Mouse (Mus musculus) liver, embryonic 15.5 days (tissue): ENCODE measurements around the gene Pitpnm1. TPM values are rescaled to one million over a fixed set of nuclear protein-coding genes. Genes with fewer than 3 reads are reported as not detected.

ENCODE experiments used
- ATAC-seq: fragments of 200-750 bp; cut with Nextera tagmentation; 2 replicates; pipeline ENCODE4 v1.8.0; 2017; ENCODE audit warnings: moderate number of reproducible peaks, mild to moderate bottlenecking, moderate library complexity; ENCODE audit not compliant: insufficient read depth
- H3K27ac ChIP-seq: fragments of 300-500 bp; sonication (generic); replicated peaks from 2 replicates; pipeline ENCODE4 v1.5.1; 2015; ENCODE audit warnings: mild to moderate bottlenecking, inconsistent platforms
- H3K27me3 ChIP-seq: fragments of 300-500 bp; sonication (generic); 2 replicates; pipeline ENCODE4 v1.6.1; 2015; ENCODE audit warnings: mild to moderate bottlenecking, inconsistent platforms
- H3K36me3 ChIP-seq: fragments of 300-500 bp; sonication (generic); replicated peaks from 2 replicates; pipeline ENCODE4 v1.6.1; 2015; ENCODE audit warnings: moderate library complexity, mild to moderate bottlenecking, inconsistent platforms
- H3K4me1 ChIP-seq: fragments of 300-500 bp; sonication (generic); replicated peaks from 2 replicates; pipeline ENCODE4 v1.6.1; 2015; ENCODE audit warnings: inconsistent platforms
- H3K4me2 ChIP-seq: fragments of 300-500 bp; sonication (generic); 2 replicates; pipeline ENCODE4 v1.6.1; 2015; ENCODE audit warnings: moderate library complexity, mild to moderate bottlenecking, inconsistent platforms
- H3K4me3 ChIP-seq: fragments of 300-500 bp; sonication (generic); replicated peaks from 2 replicates; pipeline ENCODE4 v1.5.1; 2015; ENCODE audit warnings: mild to moderate bottlenecking, inconsistent platforms
- H3K9ac ChIP-seq: fragments of 300-500 bp; sonication (generic); 2 replicates; pipeline ENCODE4 v1.6.1; 2015; ENCODE audit warnings: moderate library complexity, mild to moderate bottlenecking, inconsistent platforms
- H3K9me3 ChIP-seq: fragments of 300-500 bp; sonication (generic); replicated peaks from 2 replicates; pipeline ENCODE4 v1.6.1; 2016; ENCODE audit warnings: inconsistent platforms
- WGBS: fragments of 180-500 bp; shearing (Covaris S2); methylation state at CpG from one replicate; pipeline ENCODE4 v1.1.7; 2015; ENCODE audit warnings: mixed read lengths; ENCODE audit not compliant: insufficient replicate concordance; 5-methylcytosine and 5-hydroxymethylcytosine counted together
- polyA plus RNA-seq: library from polyadenylated mRNA; unstranded; fragments of >200 nt; fragmentation: Nextera tagmentation; extraction: Ambion mirVana; gene quantifications from 2 replicates; pipeline ENCODE4 v1.2.1, GENCODE M21; 2015

Gene Pitpnm1
- polyA plus RNA-seq, 1 experiment from 2014 or later: 6.0 TPM

- 81% methylated on average over 12 of the region's 12 CpGs for WGBS
- Histone ChIP-seq H3K4me3 (no peak overlapping the region), H3K9me3 (no peaks in the 10 kb centered on the region), H3K36me3 (peaks cover 81% of the 10 kb centered on the region), H3K27me3 (no peaks in the 10 kb centered on the region), H3K27ac (no peak overlapping the region), H3K4me1 (peaks cover 37% of the 10 kb centered on the region), H3K9ac (no peak overlapping the region), H3K4me2 (no peak overlapping the region)
- no peak for ATAC-seq
These were observed 57.0 kb downstream of the Pitpnm1 start for GRCm38 (mm10) chr19:4156771-4157170.

- Histone ChIP-seq H3K9me3 (no peaks in the 10 kb centered on the region), H3K36me3 (peaks cover 63% of the 10 kb centered on the region), H3K9ac (no peak overlapping the region), H3K4me1 (peaks cover 46% of the 10 kb centered on the region), H3K27me3 (no peaks in the 10 kb centered on the region), H3K27ac (no peak overlapping the region), H3K4me2 (no peak overlapping the region), H3K4me3 (no peak overlapping the region)
- 91% methylated on average over 8 of the region's 8 CpGs for WGBS
- ATAC-seq: no peak
These were observed 59.3 kb downstream of the Pitpnm1 start for GRCm38 (mm10) chr19:4159049-4159448.

- peak within 1 kb of the TSS; percentile 74 for H3K27ac ChIP-seq
- H3K9ac ChIP-seq: peak within 1 kb of the TSS; percentile 74
- 6% methylated on average over 42 of the region's 42 CpGs for WGBS
- peak within 1 kb of the TSS; percentile 76 for H3K4me3 ChIP-seq
- peaks cover 51% of the 10 kb centered on the region for H3K4me1 ChIP-seq
- peak within 1 kb of the TSS; percentile 83 for H3K4me2 ChIP-seq
- H3K36me3 ChIP-seq: peaks cover 37% of the 10 kb centered on the region
- peak; percentile 77 for ATAC-seq
- no peaks in the 10 kb centered on the region for H3K27me3 ChIP-seq
- no peaks in the 10 kb centered on the region for H3K9me3 ChIP-seq
These were observed 63.1 kb downstream of the Pitpnm1 start, which contains the start of gene Rps6kb2 for GRCm38 (mm10) chr19:4162646-4163542. Gene Rps6kb2, minus strand, starts transcription at chr19:4163354.

GRCm38 (mm10) chr19:4163543-4163887, 63.7 kb downstream of the Pitpnm1 start:
- H3K9ac ChIP-seq: peak overlapping the region; percentile 74
- peak overlapping the region; percentile 76 for H3K4me3 ChIP-seq
- H3K36me3 ChIP-seq: peaks cover 31% of the 10 kb centered on the region
- peaks cover 54% of the 10 kb centered on the region for H3K4me1 ChIP-seq
- ATAC-seq: 0 out of 2 replicates have a peak, but pooled peaks have one; percentile 8
- 30% methylated on average over 4 of the region's 4 CpGs for WGBS
- peak overlapping the region; percentile 83 for H3K4me2 ChIP-seq
- no peaks in the 10 kb centered on the region for H3K27me3 ChIP-seq
- no peaks in the 10 kb centered on the region for H3K9me3 ChIP-seq
- H3K27ac ChIP-seq: peak overlapping the region; percentile 74

Other genes starting within 250 kb of the Pitpnm1 start
- 20.1 and 24.8 TPM in 2 replicates for gene Chka, start 248.2 kb upstream of the Pitpnm1 start, polyA plus RNA-seq
- 29.5 and 38.6 TPM in 2 replicates for gene Tcirg1, start 192.9 kb upstream of the Pitpnm1 start, polyA plus RNA-seq
- 168 and 173 TPM in 2 replicates for gene Ndufs8, start 187.2 kb upstream of the Pitpnm1 start, polyA plus RNA-seq
- gene Aldh3b1, start 170.2 kb upstream of the Pitpnm1 start, polyA plus RNA-seq: 8.7 and 9.4 TPM in 2 replicates
- gene Unc93b1, start 164.8 kb upstream of the Pitpnm1 start, polyA plus RNA-seq: 32.2 and 36.8 TPM in 2 replicates
- gene Aldh3b3, start 141.4 kb upstream of the Pitpnm1 start, polyA plus RNA-seq: 0.03 TPM in 1 of 2 replicates, not detected in the other
- gene Aldh3b2, start 127.7 kb upstream of the Pitpnm1 start, polyA plus RNA-seq: 0.18 and 0.32 TPM in 2 replicates
- gene Acy3, start 113.4 kb upstream of the Pitpnm1 start, polyA plus RNA-seq: 10.8 and 11.1 TPM in 2 replicates
- gene Tbx10, start 107.2 kb upstream of the Pitpnm1 start, polyA plus RNA-seq: 0.21 and 0.33 TPM in 2 replicates
- 13.3 and 13.8 TPM in 2 replicates for gene Nudt8, start 99.4 kb upstream of the Pitpnm1 start, polyA plus RNA-seq
- 0.45 and 0.48 TPM in 2 replicates for gene Gm49405, start 99.4 kb upstream of the Pitpnm1 start, polyA plus RNA-seq
- 0.38 and 0.78 TPM in 2 replicates for gene Doc2g, start 96.7 kb upstream of the Pitpnm1 start, polyA plus RNA-seq
- 152 and 163 TPM in 2 replicates for gene Ndufv1, start 87.2 kb upstream of the Pitpnm1 start, polyA plus RNA-seq
- 752 and 794 TPM in 2 replicates for gene Gstp1, start 62.0 kb upstream of the Pitpnm1 start, polyA plus RNA-seq
- 7.7 and 8.0 TPM in 2 replicates for gene Gstp2, start 54.0 kb upstream of the Pitpnm1 start, polyA plus RNA-seq
- 77.6 and 97.4 TPM in 2 replicates for gene Gstp3, start 40.4 kb upstream of the Pitpnm1 start, polyA plus RNA-seq
- 0.29 and 0.38 TPM in 2 replicates for gene Cabp2, start 18.4 kb upstream of the Pitpnm1 start, polyA plus RNA-seq
- 115 and 127 TPM in 2 replicates for gene Cdk2ap2, start 2.8 kb upstream of the Pitpnm1 start, polyA plus RNA-seq
- gene Aip, start 25.9 kb downstream of the Pitpnm1 start, polyA plus RNA-seq: 35.8 and 38.3 TPM in 2 replicates
- not detected in 2 replicates for gene Gpr152, start 39.8 kb downstream of the Pitpnm1 start, polyA plus RNA-seq
- 0.13 TPM in 2 replicates for gene Cabp4, start 44.0 kb downstream of the Pitpnm1 start, polyA plus RNA-seq
- gene Coro1b, start 48.6 kb downstream of the Pitpnm1 start, polyA plus RNA-seq: 71.8 and 77.5 TPM in 2 replicates
- 15.6 and 17.5 TPM in 2 replicates for gene Ptprcap, start 53.6 kb downstream of the Pitpnm1 start, polyA plus RNA-seq
- 32.8 and 34.2 TPM in 2 replicates for gene Rps6kb2, start 63.4 kb downstream of the Pitpnm1 start, polyA plus RNA-seq
- 0.64 and 0.76 TPM in 2 replicates for gene Carns1, start 75.5 kb downstream of the Pitpnm1 start, polyA plus RNA-seq
- gene Tbc1d10c, start 91.3 kb downstream of the Pitpnm1 start, polyA plus RNA-seq: 5.5 and 7.0 TPM in 2 replicates
- 414 and 425 TPM in 2 replicates for gene Ppp1ca, start 92.1 kb downstream of the Pitpnm1 start, polyA plus RNA-seq
- 15.6 and 16.5 TPM in 2 replicates for gene Rad9a, start 101.7 kb downstream of the Pitpnm1 start, polyA plus RNA-seq
- 0.38 and 0.56 TPM in 2 replicates for gene Clcf1, start 114.2 kb downstream of the Pitpnm1 start, polyA plus RNA-seq
- not detected in 2 replicates for gene AC109138.7, start 114.4 kb downstream of the Pitpnm1 start, polyA plus RNA-seq
- gene Pold4, start 131.9 kb downstream of the Pitpnm1 start, polyA plus RNA-seq: 13.1 and 15.0 TPM in 2 replicates
- 2.0 and 2.3 TPM in 2 replicates for gene Ssh3, start 169.2 kb downstream of the Pitpnm1 start, polyA plus RNA-seq
- gene Ankrd13d, start 183.1 kb downstream of the Pitpnm1 start, polyA plus RNA-seq: 0.90 and 1.5 TPM in 2 replicates
- 12.4 and 13.2 TPM in 2 replicates for gene Grk2, start 206.2 kb downstream of the Pitpnm1 start, polyA plus RNA-seq